Mouse (Mus musculus): ENCODE data around the gene Hnrnpd. TPM values are rescaled to one million over a fixed set of nuclear protein-coding genes. Genes with fewer than 3 reads are reported as not detected.

Hnrnpd gene
- polyA plus RNA-seq, 1 experiment from 2014 or later, result 94.3 TPM

GRCm38 (mm10) chr5:100000500-100000899, 21.8 kb upstream of the Hnrnpd start:
- H3K9me3 ChIP-seq (replicated peaks), result no peaks in the 10 kb centered on the region
- no peak overlapping the region for H3K9ac ChIP-seq
- no peak overlapping the region for H3K4me3 ChIP-seq
- H3K27ac ChIP-seq, result no peak overlapping the region
- WGBS, result 47% methylated on average over 8 of the region's 8 CpGs
- no peaks in the 10 kb centered on the region for H3K36me3 ChIP-seq
- peaks cover 6% of the 10 kb centered on the region for H3K4me1 ChIP-seq (replicated peaks)
- ATAC-seq (replicated peaks; ENCODE audit: insufficient number of reproducible peaks, insufficient read depth, low FRiP score, low read depth), result no peak
- H3K27me3 ChIP-seq, result no peaks in the 10 kb centered on the region
- no peak overlapping the region for H3K4me2 ChIP-seq

- ATAC-seq (replicated peaks; ENCODE audit: insufficient number of reproducible peaks, insufficient read depth, low FRiP score, low read depth), result no peak
- Histone ChIP-seq H3K36me3 (no peaks in the 10 kb centered on the region), H3K9ac (no peak overlapping the region), H3K4me3 (no peak overlapping the region), H3K27ac (no peak overlapping the region), H3K9me3 (replicated peaks) (no peaks in the 10 kb centered on the region), H3K4me2 (no peak overlapping the region), H3K27me3 (no peaks in the 10 kb centered on the region), H3K4me1 (replicated peaks) (peaks cover 1% of the 10 kb centered on the region; the same call in 1 of the 2 replicates)
- 76% methylated on average over 7 of the region's 7 CpGs for WGBS
Observed at GRCm38 (mm10) chr5:100000048-100000447, 21.3 kb upstream of the Hnrnpd start.

GRCm38 (mm10) chr5:99994680-99995079, 15.9 kb upstream of the Hnrnpd start:
- H3K9me3 ChIP-seq (replicated peaks), result no peaks in the 10 kb centered on the region
- no peaks in the 10 kb centered on the region for H3K27me3 ChIP-seq
- no peak overlapping the region for H3K9ac ChIP-seq
- no peaks in the 10 kb centered on the region for H3K36me3 ChIP-seq
- no peak for ATAC-seq (replicated peaks; ENCODE audit: insufficient number of reproducible peaks, insufficient read depth, low FRiP score, low read depth)
- H3K4me1 ChIP-seq (replicated peaks), result no peaks in the 10 kb centered on the region
- no peak overlapping the region for H3K4me3 ChIP-seq
- no peak overlapping the region for H3K27ac ChIP-seq
- 86% methylated on average over 3 of the region's 3 CpGs for WGBS
- H3K4me2 ChIP-seq, result no peak overlapping the region

GRCm38 (mm10) chr5:99994166-99994565, 15.4 kb upstream of the Hnrnpd start:
- H3K4me3 ChIP-seq, result no peak overlapping the region
- H3K27me3 ChIP-seq, result no peaks in the 10 kb centered on the region
- no peak overlapping the region for H3K4me2 ChIP-seq
- H3K27ac ChIP-seq, result no peak overlapping the region
- no peaks in the 10 kb centered on the region for H3K9me3 ChIP-seq (replicated peaks)
- WGBS, result 70% methylated on average over 3 of the region's 3 CpGs
- no peak for ATAC-seq (replicated peaks; ENCODE audit: insufficient number of reproducible peaks, insufficient read depth, low FRiP score, low read depth)
- H3K36me3 ChIP-seq, result no peaks in the 10 kb centered on the region
- H3K4me1 ChIP-seq (replicated peaks), result no peaks in the 10 kb centered on the region
- H3K9ac ChIP-seq, result no peak overlapping the region

- 82% methylated on average over 9 of the region's 9 CpGs for WGBS
- no peaks in the 10 kb centered on the region for H3K27me3 ChIP-seq
- H3K4me3 ChIP-seq, result no peak overlapping the region
- H3K36me3 ChIP-seq, result no peaks in the 10 kb centered on the region
- no peak overlapping the region for H3K9ac ChIP-seq
- no peak overlapping the region for H3K27ac ChIP-seq
- H3K4me1 ChIP-seq (replicated peaks), result peaks cover 5% of the 10 kb centered on the region; the same call in 1 of the 2 replicates
- no peak for ATAC-seq (replicated peaks; ENCODE audit: insufficient number of reproducible peaks, insufficient read depth, low FRiP score, low read depth)
- H3K4me2 ChIP-seq, result no peak overlapping the region
- H3K9me3 ChIP-seq (replicated peaks), result no peaks in the 10 kb centered on the region
Observed at GRCm38 (mm10) chr5:99983452-99984061, 4.8 kb upstream of the Hnrnpd start.

- WGBS, result under 1% methylated on average over 49 of the region's 50 CpGs
- Histone ChIP-seq H3K36me3 (no peaks in the 10 kb centered on the region), H3K4me1 (replicated peaks) (peaks cover 34% of the 10 kb centered on the region), H3K27me3 (no peaks in the 10 kb centered on the region), H3K4me2 (peak overlapping the region; percentile 83), H3K9ac (peak overlapping the region; percentile 99), H3K9me3 (replicated peaks) (no peaks in the 10 kb centered on the region), H3K27ac (peak overlapping the region; percentile 99), H3K4me3 (peak overlapping the region; percentile 90)
- ATAC-seq (replicated peaks; ENCODE audit: insufficient number of reproducible peaks, insufficient read depth, low FRiP score, low read depth), result peak; percentile 53
Observed at GRCm38 (mm10) chr5:99977516-99978301, 1.0 kb downstream of the Hnrnpd start.

- Histone ChIP-seq H3K27me3 (no peaks in the 10 kb centered on the region), H3K4me3 (peak overlapping the region; percentile 90), H3K27ac (no peak overlapping the region), H3K36me3 (no peaks in the 10 kb centered on the region), H3K9me3 (replicated peaks) (no peaks in the 10 kb centered on the region), H3K4me2 (peak overlapping the region; percentile 83), H3K4me1 (replicated peaks) (peaks cover 34% of the 10 kb centered on the region), H3K9ac (peak overlapping the region; percentile 99)
- no peak for ATAC-seq (replicated peaks; ENCODE audit: insufficient number of reproducible peaks, insufficient read depth, low FRiP score, low read depth)
- 5% methylated on average over 8 of the region's 8 CpGs for whole genome bisulfite sequencing
Observed at GRCm38 (mm10) chr5:99976334-99976955, 2.3 kb downstream of the Hnrnpd start.

- no peak overlapping the region for H3K27ac ChIP-seq
- no peak for ATAC-seq (replicated peaks; ENCODE audit: insufficient number of reproducible peaks, insufficient read depth, low FRiP score, low read depth)
- H3K4me2 ChIP-seq, result peak overlapping the region; percentile 83
- no peaks in the 10 kb centered on the region for H3K36me3 ChIP-seq
- peaks cover 34% of the 10 kb centered on the region for H3K4me1 ChIP-seq (replicated peaks)
- WGBS, result 26% methylated on average over 1 of the region's 1 CpGs
- peak overlapping the region; percentile 34 for H3K4me3 ChIP-seq
- H3K9me3 ChIP-seq (replicated peaks), result no peaks in the 10 kb centered on the region
- peak overlapping the region; percentile 14; the same call in 1 of the 2 replicates for H3K9ac ChIP-seq
- H3K27me3 ChIP-seq, result no peaks in the 10 kb centered on the region
Observed at GRCm38 (mm10) chr5:99975776-99976175, 3.0 kb downstream of the Hnrnpd start.

- Histone ChIP-seq H3K4me1 (replicated peaks) (peaks cover 33% of the 10 kb centered on the region), H3K36me3 (no peaks in the 10 kb centered on the region), H3K27me3 (no peaks in the 10 kb centered on the region), H3K9me3 (replicated peaks) (no peaks in the 10 kb centered on the region), H3K4me2 (peak overlapping the region; percentile 83), H3K9ac (no peak overlapping the region), H3K27ac (no peak overlapping the region), H3K4me3 (no peak overlapping the region)
- ATAC-seq (replicated peaks; ENCODE audit: insufficient number of reproducible peaks, insufficient read depth, low FRiP score, low read depth), result no peak
- WGBS, result 35% methylated on average over 4 of the region's 4 CpGs
Observed at GRCm38 (mm10) chr5:99975061-99975460, 3.7 kb downstream of the Hnrnpd start.

- Histone ChIP-seq H3K9ac (no peak overlapping the region), H3K27ac (peak overlapping the region; percentile 10), H3K4me1 (replicated peaks) (peaks cover 32% of the 10 kb centered on the region), H3K27me3 (no peaks in the 10 kb centered on the region), H3K4me2 (peak overlapping the region; percentile 83), H3K4me3 (peak overlapping the region; percentile 11), H3K9me3 (replicated peaks) (no peaks in the 10 kb centered on the region), H3K36me3 (no peaks in the 10 kb centered on the region)
- WGBS, result 6% methylated on average over 2 of the region's 2 CpGs
- no peak for ATAC-seq (replicated peaks; ENCODE audit: insufficient number of reproducible peaks, insufficient read depth, low FRiP score, low read depth)
Observed at GRCm38 (mm10) chr5:99973941-99974340, 4.8 kb downstream of the Hnrnpd start.

GRCm38 (mm10) chr5:99959960-99960359, 18.8 kb downstream of the Hnrnpd start:
- Histone ChIP-seq H3K4me1 (replicated peaks) (no peaks in the 10 kb centered on the region), H3K27ac (no peak overlapping the region), H3K4me2 (no peak overlapping the region), H3K36me3 (peaks cover 53% of the 10 kb centered on the region), H3K9ac (no peak overlapping the region), H3K4me3 (no peak overlapping the region), H3K27me3 (no peaks in the 10 kb centered on the region), H3K9me3 (replicated peaks) (no peaks in the 10 kb centered on the region)
- 70% methylated on average over 2 of the region's 2 CpGs for WGBS
- no peak for ATAC-seq (replicated peaks; ENCODE audit: insufficient number of reproducible peaks, insufficient read depth, low FRiP score, low read depth)

Measured in heart, embryonic 15.5 days (tissue).